15 mouse cellular contexts compared by ENCODE assay signal in the genomic region with DNA sequence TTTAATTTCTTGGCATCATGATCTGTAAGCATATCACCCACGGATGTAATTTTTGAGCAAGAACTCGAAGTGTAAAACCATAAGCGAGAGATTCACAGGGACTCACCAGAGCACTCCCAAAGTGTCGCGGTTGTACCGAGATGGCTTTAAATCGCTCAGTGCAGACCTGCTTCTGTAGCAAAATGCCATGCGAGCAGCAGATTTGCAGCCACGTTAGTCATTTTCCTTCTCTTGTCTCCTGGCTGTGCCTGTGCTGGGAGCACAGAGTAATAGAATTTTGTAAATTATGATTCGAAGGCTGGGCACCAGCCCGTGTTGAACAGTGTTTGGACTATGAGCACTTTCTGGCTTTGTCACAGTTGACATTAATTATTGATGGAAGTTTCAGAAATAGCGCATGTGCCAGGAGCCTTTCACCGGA.
DNase-seq lines count a peak whose midpoint lies in the region; ATAC-seq and TF ChIP-seq lines count a peak whose summit lies in the region.
"Had no signal": no experiment of that assay in that cellular context is flagged by ENCODE, and none has a peak within 500 bp of the region (broad histone marks: within the 10 kb centered on the region; RNA-seq: fewer than 3 reads in every experiment).

No protein-coding gene starts in this region.

- peak; percentile 26 for DNase-seq in kidney, adult 11 months
- DNase-seq in kidney, postnatal 36 days: peak; percentile 14 to 47
- DNase-seq in heart, postnatal 10 days: no peak
- DNase-seq in heart, postnatal 4 days: no peak
- DNase-seq in MN1 (ENCODE audit: low spot score): no peak
- DNase-seq: cerebellum, adult 8-10 months; spleen, adult 18-20 months; thymus, postnatal 25 days had no signal

- no peak for ATAC-seq in kidney, embryonic 15.5 days (replicated peaks; ENCODE audit: low FRiP score)
- ATAC-seq in forebrain, embryonic 16.5 days: peak; percentile 54
- ATAC-seq: activated CD4-positive, CD25-positive, alpha-beta regulatory T cell, adult 4 months; intestine, embryonic 16.5 days had no signal

- no peaks in the 10 kb centered on the region for H3K27me3 ChIP-seq in kidney, embryonic 15.5 days
- H3K27me3 ChIP-seq in forebrain, embryonic 16.5 days (replicated peaks; ENCODE audit: control insufficient read depth, insufficient read depth, low read length): no peaks in the 10 kb centered on the region

- H3K27ac ChIP-seq in kidney, embryonic 15.5 days: no peak overlapping the region
- H3K27ac ChIP-seq in forebrain, embryonic 16.5 days (ENCODE audit: low read length): no peak overlapping the region
- H3K27ac ChIP-seq in olfactory bulb, adult 2 months (ENCODE audit: insufficient read depth, low read depth, low read length): no peak overlapping the region
- H3K27ac ChIP-seq: heart, embryonic 10.5 days; liver, embryonic 14.5 days had no signal

- no peaks in the 10 kb centered on the region for H3K36me3 ChIP-seq in kidney, embryonic 15.5 days
- no peaks in the 10 kb centered on the region for H3K36me3 ChIP-seq in forebrain, embryonic 16.5 days (ENCODE audit: control insufficient read depth, insufficient read depth)
- H3K36me3 ChIP-seq: heart, embryonic 10.5 days had no signal

- TF ChIP-seq POLR2A in olfactory bulb, adult 2 months (IDR thresholded peaks at IDR 0.05; ENCODE audit: insufficient read depth, low read depth, low read length): no peak

- intact Hi-C loops in heart, postnatal 10 days (cut with DNase I): no loop called here

- 76% methylated on average over 13 of the region's 13 CpGs for WGBS in kidney, embryonic 15.5 days
- 34% methylated on average over 13 of the region's 13 CpGs for WGBS in forebrain, embryonic 16.5 days
- 35% methylated on average over 13 of the region's 13 CpGs for WGBS in olfactory bulb, adult 2 months

- H3K4me1 ChIP-seq in kidney, embryonic 15.5 days: no peaks in the 10 kb centered on the region
- H3K4me1 ChIP-seq in forebrain, embryonic 16.5 days (replicated peaks; ENCODE audit: control insufficient read depth, insufficient read depth, low read length): peaks cover 13% of the 10 kb centered on the region
- H3K4me1 ChIP-seq in olfactory bulb, adult 2 months (ENCODE audit: control insufficient read depth, insufficient read depth, low read length): peaks cover 7% of the 10 kb centered on the region
- H3K4me1 ChIP-seq: heart, embryonic 10.5 days had no signal

- H3K4me2 ChIP-seq in kidney, embryonic 15.5 days: no peak overlapping the region
- peak overlapping the region; percentile 36 for H3K4me2 ChIP-seq in forebrain, embryonic 16.5 days (ENCODE audit: low read length)

- no peaks in the 10 kb centered on the region for H3K9me3 ChIP-seq in kidney, embryonic 15.5 days (replicated peaks)
- no peaks in the 10 kb centered on the region for H3K9me3 ChIP-seq in forebrain, embryonic 16.5 days (ENCODE audit: control insufficient read depth, low read length)
- H3K9me3 ChIP-seq: heart, embryonic 10.5 days had no signal

- no peak overlapping the region for H3K4me3 ChIP-seq in kidney, embryonic 15.5 days (replicated peaks)
- no peak overlapping the region for H3K4me3 ChIP-seq in forebrain, embryonic 16.5 days (replicated peaks; ENCODE audit: low read length)
- H3K4me3 ChIP-seq in olfactory bulb, adult 2 months (ENCODE audit: insufficient read depth, low read depth, low read length): peak overlapping the region; percentile 23
- H3K4me3 ChIP-seq: heart, embryonic 10.5 days had no signal

- no peak overlapping the region for H3K9ac ChIP-seq in kidney, embryonic 15.5 days
- no peak overlapping the region for H3K9ac ChIP-seq in forebrain, embryonic 16.5 days (replicated peaks; ENCODE audit: low read depth, low read length)
- H3K9ac ChIP-seq: liver, embryonic 14.5 days had no signal

- no peak for TF ChIP-seq CTCF in olfactory bulb, adult 2 months (IDR thresholded peaks at IDR 0.05; ENCODE audit: insufficient read depth, low read depth, low read length)

Comparison
In these comparisons a context has a peak if more than half of its experiments do, and no peak if none do; other contexts are left out.
1. DNase-seq: peak in kidney, adult 11 months (single experiment) and kidney, postnatal 36 days (2 of 2); none in heart, postnatal 10 days (0 of 2), heart, postnatal 4 days (single experiment) and MN1 (single experiment).